Mouse (Mus musculus): ENCODE measurements around the gene Fam120b.

Fam120b gene

DNA sequence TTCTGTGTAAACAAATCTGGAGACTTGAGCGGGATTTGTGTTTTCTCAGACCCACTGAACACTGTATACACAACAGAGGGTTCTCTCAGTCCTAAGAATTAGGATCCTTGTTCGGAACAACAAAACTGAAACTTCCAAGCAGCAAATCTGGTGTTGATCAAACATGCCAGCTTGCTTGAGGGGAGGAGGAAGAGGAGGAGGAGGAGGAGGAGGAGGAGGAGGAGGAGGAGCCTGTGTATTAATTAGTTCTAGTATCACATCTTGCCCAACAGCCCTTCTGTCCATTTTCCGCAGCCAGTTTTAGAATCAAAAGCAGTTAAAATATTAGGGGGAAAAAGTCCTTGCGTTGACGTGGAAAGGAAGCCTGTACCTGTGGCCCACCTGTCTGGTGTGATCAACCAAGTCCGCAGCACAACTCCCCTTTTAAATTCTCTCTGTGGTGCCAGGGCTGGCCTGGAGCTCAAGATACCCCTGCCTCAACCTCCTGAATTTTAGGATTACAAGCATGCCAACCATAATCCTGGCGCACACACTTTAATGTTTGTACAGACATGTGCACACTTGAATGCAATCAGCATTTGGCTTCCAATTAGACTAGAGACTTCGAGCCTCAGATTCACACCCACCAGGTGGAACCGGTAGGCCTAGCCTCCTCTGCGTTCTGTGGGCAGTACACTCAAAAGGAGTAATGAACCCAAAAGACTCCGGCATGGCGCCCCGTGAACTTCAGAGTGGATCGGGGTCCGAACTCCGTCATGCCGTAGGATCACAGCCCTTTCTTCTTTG, 16.1 kb upstream of the Fam120b start:
- in situ Hi-C loops (cut with MboI, MseI), result loop anchor here (25.0 kb wide), 1 partner anchor 343 kb away; the partner anchor contains the start of genes Ermard, Gm3448 and Tcte3

DNA sequence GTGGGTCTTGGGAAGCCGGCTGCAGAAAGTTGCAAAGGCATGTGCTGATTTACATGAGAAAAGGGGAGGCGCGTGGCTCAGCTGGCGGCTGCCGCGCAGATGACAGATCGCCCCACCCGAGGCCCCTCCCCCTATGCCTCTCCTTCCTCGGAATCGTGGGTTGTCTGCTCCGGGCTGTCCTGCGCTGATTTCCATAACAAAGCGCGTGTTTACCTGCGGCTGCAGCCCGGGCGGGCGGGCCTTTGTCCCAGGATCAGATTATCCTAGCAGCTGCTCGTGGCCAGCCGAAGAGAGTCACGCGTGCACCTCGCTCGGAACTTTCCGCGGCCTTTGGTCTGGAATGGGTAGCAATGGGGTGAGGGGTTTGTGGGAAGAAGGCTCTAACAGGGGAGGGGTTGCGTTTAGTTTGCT, 15.4 kb upstream of the Fam120b start:
- in situ Hi-C loops (cut with MboI, MseI), result loop anchor here (25.0 kb wide), 1 partner anchor 343 kb away; the partner anchor contains the start of genes Ermard, Gm3448 and Tcte3

DNA sequence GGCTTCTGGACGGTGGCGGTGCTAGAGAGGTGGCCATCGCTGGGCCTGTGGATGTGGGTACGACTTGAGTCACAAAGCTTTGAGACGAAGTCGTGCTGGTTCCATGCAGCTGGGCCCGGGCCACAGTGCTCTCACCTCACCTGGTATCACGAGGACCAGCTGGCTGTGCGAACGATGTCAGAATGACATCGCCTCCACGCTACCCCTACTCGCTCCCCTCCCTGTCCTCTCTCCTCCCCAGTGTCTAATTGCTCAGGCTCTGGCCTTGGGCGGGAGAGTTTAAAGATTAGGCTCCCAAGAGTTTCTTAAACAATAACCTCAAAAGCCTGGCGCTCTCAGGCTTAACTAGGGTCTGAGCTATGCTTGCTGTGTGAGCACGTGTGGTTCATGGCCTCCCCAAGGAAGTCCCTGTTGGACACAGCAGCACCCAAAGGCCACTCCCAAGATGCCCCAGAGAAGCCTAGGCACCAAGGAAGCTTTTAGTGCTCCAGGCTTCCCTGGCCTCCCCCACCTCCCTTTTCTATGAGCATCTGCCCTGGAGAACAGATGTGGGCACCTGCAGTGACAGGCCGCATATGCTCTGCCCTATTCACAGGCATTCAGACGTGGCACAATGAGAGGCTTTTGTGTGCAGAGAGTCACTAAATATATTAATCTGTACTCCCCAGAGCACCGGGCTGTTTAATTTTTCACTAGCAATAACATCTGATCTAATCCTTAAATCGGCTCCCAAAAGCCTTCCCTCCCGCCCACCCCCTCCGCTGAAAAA, 14.7 kb upstream of the Fam120b start:
- in situ Hi-C loops (cut with MboI, MseI), result loop anchor here (25.0 kb wide), 1 partner anchor 344 kb away; the partner anchor contains the start of genes Ermard, Gm3448 and Tcte3

DNA sequence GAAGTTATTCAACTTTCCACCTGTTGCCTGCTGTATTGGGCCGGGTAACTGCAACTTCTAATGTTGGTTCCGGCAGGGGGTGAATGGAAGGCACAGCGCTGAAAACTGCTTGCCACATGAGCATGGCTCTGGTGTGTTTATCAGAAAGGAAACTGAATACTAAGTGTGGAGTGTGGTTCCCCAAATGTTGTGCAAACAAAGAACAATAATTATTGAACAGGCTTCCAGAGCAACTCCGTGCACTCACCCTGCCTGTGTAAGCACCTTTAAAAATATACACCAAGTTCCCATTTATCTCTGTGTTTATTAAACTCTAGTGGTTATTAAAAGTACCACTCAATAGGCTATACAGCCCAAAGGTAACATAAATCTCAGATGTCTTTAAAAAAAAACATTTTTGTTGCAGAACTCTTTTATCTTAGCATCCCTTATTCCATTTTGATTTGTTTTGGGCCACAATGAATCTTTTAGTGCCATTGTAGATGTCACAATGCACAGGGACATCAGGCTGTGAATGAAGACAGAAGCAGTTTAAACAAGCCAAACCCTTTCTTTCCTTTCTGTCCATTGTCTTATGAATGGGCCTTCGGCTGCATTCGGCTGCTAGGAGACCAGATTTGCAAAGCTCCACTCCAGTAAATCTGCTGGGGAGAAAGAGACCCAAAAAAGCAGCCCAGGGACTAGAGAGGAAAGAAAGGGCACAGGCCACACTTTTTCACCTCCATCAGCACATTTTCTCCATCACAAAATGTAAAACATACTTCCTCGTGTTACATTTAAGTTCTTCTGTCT, 13.9 kb upstream of the Fam120b start:
- in situ Hi-C loops (cut with MboI, MseI), result loop anchor here (25.0 kb wide), 1 partner anchor 345 kb away; the partner anchor contains the start of genes Ermard, Gm3448 and Tcte3

GRCm38 (mm10) chr17:15383360-15383759, 12.6 kb upstream of the Fam120b start:
- in situ Hi-C loops (cut with MboI, MseI), result loop anchor here (25.0 kb wide), 1 partner anchor 346 kb away; the partner anchor contains the start of genes Ermard, Gm3448 and Tcte3

DNA sequence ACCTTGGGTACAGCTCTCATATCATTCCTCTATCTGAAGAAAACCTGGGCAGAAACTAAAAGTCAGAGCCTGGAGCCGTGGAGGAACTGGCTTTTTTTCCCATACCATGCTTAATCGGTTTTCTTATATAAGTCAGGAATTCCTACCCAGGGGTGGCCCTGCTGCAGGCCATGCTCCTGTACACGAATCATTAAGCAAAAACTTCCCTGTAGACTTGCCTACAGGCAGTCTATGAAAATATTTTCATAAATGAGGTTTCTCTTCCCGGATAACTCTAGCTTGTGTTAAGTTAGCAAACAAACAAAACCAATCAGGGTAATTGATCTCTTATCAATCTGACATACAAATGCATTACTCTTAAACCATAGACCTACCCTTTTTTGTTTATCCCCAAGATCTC, 7.1 kb upstream of the Fam120b start:
- in situ Hi-C loops (cut with MboI, MseI), result loop anchor here (25.0 kb wide), 1 partner anchor 352 kb away; the partner anchor contains the start of genes Ermard, Gm3448 and Tcte3

DNA sequence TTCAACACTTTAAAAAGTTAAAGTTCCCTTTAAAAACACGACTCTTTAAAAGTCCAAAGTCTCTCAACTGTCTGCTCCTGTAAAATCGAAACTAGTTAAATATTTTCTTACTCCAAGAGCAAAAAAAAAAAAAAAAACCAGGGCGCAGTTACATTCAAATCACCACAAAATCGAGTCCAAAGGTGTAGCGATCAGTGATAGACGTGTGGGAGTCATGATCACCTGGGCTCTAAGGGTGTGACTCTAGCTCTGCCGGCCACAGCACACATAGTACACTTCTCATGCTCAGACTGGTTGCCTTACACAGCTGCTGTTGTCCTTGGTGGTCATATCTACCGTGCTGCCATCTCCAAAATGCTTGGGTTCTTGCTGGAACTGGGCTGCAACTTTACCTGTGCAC, 6.6 kb upstream of the Fam120b start:
- in situ Hi-C loops (cut with MboI, MseI), result loop anchor here (25.0 kb wide), 1 partner anchor 352 kb away; the partner anchor contains the start of genes Ermard, Gm3448 and Tcte3

DNA sequence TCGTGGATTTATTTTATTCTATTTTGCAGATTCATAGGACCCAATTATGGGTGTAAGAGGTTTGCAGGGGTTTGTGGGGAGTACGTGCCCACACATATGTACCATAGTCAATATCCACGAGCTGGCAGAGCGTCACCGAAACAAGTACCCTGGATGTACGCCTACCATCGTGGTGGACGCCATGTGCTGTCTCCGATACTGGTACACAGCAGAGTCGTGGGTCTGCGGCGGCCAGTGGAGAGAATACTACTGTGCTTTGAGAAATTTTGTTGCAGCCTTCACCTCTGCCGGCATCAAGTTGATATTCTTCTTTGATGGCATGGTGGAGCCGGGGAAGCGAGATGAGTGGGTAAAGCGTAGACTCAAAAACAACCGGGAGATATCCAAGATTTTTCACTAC, 5.7 kb downstream of the Fam120b start:
- in situ Hi-C loops (cut with MboI, MseI), result no loop called here

- in situ Hi-C loops (cut with MboI, MseI), result no loop called here
These were observed 10.6 kb downstream of the Fam120b start for GRCm38 (mm10) chr17:15406576-15406975.

DNA sequence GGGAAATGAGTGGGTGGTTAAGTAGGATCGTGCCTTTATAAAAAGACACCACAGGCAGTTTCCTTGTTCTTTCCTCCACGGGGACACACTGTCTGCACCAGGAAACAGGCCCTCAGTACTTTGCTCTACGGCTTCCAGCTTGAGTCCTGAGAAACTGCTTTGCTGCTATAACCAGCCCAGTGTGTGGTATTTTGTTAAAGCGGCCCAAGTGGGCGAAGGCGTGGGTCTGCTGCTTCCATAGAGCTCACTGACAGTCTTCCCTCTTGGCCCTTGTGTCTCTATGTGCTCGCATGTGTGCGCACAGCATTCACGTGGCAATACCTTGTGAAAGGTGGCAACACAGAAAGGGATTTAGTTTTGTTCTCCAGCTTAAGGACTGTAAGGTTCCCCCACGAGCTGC, 13.3 kb downstream of the Fam120b start:
- in situ Hi-C loops (cut with MboI, MseI), result no loop called here

DNA sequence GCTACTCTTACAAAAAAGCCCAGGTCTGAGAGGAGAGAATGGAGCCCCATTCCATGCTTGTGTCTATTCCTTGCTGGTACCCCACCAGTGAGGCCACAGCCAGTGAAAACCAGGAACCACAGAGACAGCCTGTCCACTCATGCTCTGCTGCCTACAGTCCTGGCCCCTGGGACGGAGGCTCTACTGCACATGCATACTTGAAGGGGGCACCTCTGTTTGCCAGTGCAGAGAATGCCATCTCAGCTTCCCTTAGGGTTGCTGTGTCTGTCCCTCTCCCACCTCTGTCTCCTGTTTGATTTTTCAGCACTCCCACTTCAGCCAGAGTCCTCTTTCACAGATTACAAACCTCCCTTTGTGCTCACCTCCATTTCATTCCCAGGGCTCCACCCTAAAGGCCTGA, 14.9 kb downstream of the Fam120b start:
- in situ Hi-C loops (cut with MboI, MseI), result no loop called here

DNA sequence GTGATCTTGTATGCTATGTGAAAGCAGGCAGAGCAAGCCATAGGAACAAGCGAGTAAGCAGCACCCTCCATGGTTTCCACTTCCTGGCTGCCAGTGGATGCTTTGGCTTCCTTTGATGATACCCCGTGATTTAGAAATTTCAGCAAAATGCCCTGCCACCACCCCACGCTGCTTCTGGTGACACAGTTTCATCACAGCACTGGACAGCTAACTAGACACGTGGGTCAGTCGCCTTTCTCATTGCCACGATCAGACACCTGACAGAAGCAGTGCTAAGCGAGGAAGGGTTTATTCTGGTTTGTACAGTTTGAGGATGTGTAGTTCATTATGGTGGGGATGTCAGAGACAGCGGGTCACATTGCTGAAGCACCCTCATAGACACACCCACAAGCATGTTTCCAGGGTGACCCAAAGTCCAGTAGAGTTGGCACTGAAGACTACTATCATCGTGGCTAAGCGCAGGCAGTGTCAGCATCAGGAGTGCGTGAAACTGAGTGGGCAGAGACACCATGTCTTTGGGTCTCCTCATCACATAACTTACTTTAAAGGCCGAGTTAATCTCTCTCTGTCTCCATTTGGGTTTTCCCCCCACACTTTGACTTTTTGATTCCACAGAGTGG, 20.7 kb downstream of the Fam120b start:
- in situ Hi-C loops (cut with MboI, MseI), result no loop called here

DNA sequence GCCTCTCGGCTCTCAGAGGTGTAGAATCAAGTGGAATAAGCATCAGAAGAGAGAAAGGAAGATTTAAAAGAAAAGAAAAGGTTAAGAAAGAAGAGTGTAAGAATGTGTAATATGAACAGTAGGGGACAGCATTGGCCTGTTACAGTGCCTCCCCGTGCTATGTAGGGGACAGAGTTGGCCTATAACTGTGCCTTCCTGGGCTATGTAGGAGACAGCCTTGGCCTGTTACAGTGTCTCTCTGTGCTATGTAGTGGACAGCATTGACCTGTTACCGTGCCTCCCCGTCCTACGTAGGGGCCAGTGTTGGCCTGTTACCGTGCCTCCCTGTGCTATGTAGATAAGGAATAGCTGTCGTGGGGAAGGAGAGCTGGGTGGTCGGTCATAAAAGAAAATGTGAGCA, 23.5 kb downstream of the Fam120b start:
- in situ Hi-C loops (cut with MboI, MseI), result no loop called here

DNA sequence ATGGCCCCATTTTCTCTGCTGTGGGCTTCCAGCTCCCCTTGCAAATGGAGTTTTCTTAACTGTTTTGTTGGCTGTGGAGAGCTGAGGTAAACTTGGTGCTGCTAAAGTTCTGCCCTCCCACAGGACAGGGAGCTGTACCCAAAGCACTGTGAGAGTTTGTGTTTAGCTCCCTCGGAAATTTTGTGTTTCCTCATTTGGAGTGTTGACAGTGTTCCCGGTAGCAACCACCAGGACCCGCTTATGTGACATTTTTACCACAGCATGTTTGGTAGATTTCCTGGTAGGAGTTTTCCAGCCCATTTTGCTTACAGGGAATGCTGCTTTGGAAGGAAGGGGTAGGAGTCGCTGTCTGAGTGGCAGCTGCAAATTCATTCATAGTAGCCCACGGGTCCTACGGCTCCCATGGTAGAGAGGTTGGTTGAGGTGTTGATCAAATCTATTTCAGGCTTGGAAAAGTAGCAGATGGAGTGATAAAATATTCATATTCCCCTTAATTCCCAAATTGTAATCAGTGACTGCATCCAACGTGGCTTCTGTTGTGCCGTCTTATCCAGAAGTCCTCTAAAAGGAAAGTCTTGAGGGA, 24.1 kb downstream of the Fam120b start:
- in situ Hi-C loops (cut with MboI, MseI), result no loop called here

DNA sequence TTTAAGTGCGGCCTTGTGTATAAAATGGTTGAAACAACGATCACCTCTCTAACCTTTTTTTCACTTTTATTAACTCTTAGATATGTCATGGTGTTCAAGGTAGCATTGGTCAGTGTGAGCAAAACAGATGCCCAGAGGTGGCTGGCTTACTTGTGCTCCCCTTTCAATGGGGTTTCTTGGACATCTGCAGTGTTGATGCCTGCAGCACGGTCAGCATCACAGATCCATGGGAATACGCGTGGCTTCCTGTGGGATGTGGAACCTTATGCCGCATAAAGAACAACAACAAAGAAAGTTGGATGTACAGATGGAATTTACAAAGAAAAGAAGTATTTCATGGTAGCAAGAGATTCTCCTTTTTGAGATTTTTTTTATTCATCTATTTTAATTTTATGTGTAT, 25.4 kb downstream of the Fam120b start:
- in situ Hi-C loops (cut with MboI, MseI), result no loop called here

- in situ Hi-C loops (cut with MboI, MseI), result no loop called here
These were observed 26.7 kb downstream of the Fam120b start for GRCm38 (mm10) chr17:15422666-15423065.

DNA sequence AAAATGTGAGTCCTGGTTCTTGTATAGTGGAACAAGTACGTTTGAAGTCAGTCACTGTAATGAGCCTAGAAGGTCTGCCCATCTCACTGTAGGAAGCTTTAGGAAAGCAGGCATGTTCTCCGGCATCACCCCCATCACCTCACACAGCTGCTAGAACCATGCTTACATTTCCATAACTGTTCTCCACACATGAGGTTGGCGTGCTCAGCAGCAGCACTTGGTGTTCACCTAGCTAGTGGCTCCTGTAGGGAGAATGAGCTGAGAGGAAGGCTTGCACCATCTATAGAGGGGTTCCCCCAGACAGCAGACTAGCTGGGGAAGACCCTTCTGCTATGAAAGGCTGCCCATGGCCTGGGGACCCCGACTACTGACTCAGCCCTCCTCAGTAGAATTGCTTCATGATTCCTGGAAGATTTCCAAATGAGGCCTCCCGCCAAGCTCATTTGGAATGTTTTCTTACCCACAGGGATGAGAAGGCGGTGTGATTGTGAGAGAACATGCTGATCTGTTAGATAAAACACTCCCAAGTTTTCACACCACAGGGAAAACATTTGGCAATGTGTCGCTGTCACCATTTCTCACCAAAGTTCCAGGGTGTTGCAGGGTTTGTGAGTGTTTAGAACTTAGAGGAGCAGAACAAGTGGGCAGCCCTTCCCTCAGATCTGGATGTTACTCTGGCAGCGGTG, 27.2 kb downstream of the Fam120b start:
- in situ Hi-C loops (cut with MboI, MseI), result no loop called here

GRCm38 (mm10) chr17:15425931-15426330, 29.9 kb downstream of the Fam120b start:
- in situ Hi-C loops (cut with MboI, MseI), result no loop called here

DNA sequence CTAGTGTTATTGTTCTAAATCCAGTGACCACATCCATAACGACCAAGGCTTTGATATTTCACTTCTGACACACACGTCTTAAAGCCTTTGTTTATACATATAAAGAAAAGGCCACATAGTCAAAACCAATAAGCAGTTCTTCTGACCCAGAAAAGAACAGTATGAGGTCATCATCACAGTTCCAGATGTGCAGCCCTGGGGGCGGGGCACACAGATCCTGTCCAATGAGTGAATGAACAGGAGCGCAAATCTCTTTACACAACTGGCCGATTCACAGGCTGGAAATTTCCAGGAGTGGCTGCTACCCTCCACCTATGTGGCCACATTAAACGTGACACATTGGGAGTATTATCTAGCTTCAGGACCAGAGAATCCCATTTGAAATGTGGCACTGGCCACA, 33.4 kb downstream of the Fam120b start:
- in situ Hi-C loops (cut with MboI, MseI), result no loop called here

DNA sequence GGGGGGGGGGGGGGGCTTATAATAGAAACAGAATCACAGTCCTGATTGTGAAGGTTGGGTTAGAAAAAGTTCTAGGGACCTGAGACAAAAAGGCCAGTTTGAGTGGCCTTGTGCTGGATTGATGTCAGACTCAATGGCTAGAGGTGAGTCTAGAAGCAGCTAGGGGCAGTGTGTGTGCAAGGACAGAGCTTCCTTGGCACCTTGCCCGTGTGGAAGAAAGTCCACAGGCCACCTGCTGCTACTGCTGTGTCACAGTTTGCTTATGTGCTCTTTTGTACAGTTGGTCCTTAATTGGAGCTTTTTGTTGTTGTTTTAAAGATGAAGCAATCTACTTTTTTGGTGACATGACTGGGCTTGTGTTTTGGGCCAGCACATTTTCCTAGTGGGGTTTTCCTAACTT, 33.9 kb downstream of the Fam120b start:
- in situ Hi-C loops (cut with MboI, MseI), result no loop called here
